Mouse (Mus musculus) CH12.LX (cell line): ENCODE results near the gene Dbx2. TPM values are rescaled to one million over a fixed set of nuclear protein-coding genes. Genes with fewer than 3 reads are reported as not detected.

Source experiments
- DNase-seq: peaks from one replicate; pipeline ENCODE4 v3.0.0-alpha.2; 2013; ENCODE audit errors: extremely low read depth
- H3K27ac ChIP-seq: 2 replicates; pipeline ENCODE4 v1.5.1; 2012; ENCODE audit warnings: low read depth, mild to moderate bottlenecking, control low read depth, moderate library complexity; ENCODE audit not compliant: insufficient read depth
- H3K27me3 ChIP-seq: replicated peaks from 2 replicates; pipeline ENCODE3; 2012; ENCODE audit warnings: inconsistent platforms
- H3K36me3 ChIP-seq, 2 experiments: replicated peaks in 1 of 2; 2 replicates each; pipeline versions ENCODE3 to v1.6.1; 2012; ENCODE audit warnings: inconsistent platforms in 1 of 2, low read length in 1 of 2, mild to moderate bottlenecking in 1 of 2, mixed read lengths in 1 of 2, moderate library complexity in 1 of 2; ENCODE audit not compliant: control insufficient read depth in 1 of 2, insufficient read depth in 1 of 2
- H3K4me1 ChIP-seq, 2 experiments: 2 replicates each; pipeline ENCODE4 v1.6.1; 2012; ENCODE audit warnings: inconsistent platforms in 1 of 2, moderate library complexity in 1 of 2; ENCODE audit not compliant: insufficient read depth in 2 of 2, control insufficient read depth in 1 of 2
- H3K4me2 ChIP-seq: 2 replicates; pipeline ENCODE4 v1.6.1; 2012; ENCODE audit warnings: low read depth, mild to moderate bottlenecking, control low read depth; ENCODE audit not compliant: poor library complexity, insufficient read depth, severe bottlenecking
- H3K4me3 ChIP-seq, 3 experiments: fragments of 150-350 bp in 1 of 3; sonication (generic) in 1 of 3; replicated peaks in 1 of 3; 2 replicates each; pipeline versions ENCODE3 to v1.5.1; 2011 to 2012; ENCODE audit warnings: low read depth in 2 of 3, low read length in 2 of 3, mild to moderate bottlenecking in 2 of 3, moderate library complexity in 2 of 3, control low read depth in 1 of 3, improper control_type of control experiment in 1 of 3, inconsistent platforms in 1 of 3, mixed read lengths in 1 of 3; ENCODE audit not compliant: poor library complexity in 1 of 3
- H3K79me2 ChIP-seq: replicated peaks from 2 replicates; pipeline ENCODE4 v1.6.1; 2012; ENCODE audit warnings: mild to moderate bottlenecking, moderate library complexity; ENCODE audit not compliant: control insufficient read depth, poor library complexity, insufficient read depth, severe bottlenecking; ENCODE audit errors: extremely low read depth
- H3K9ac ChIP-seq: 2 replicates; pipeline ENCODE4 v1.6.1; 2012; ENCODE audit warnings: low read depth, mild to moderate bottlenecking, control low read depth, moderate library complexity; ENCODE audit not compliant: insufficient read depth
- H3K9me3 ChIP-seq: replicated peaks from 2 replicates; pipeline ENCODE3; 2012; ENCODE audit warnings: low read length, inconsistent platforms, mixed read lengths
- BHLHE40 ChIP-seq: IDR thresholded peaks from 2 replicates; pipeline ENCODE4 v1.6.1; 2011; ENCODE audit warnings: mild to moderate bottlenecking, low read depth, low read length, improper control_type of control experiment
- CHD1 ChIP-seq: IDR thresholded peaks from 2 replicates; pipeline ENCODE4 v1.6.1; 2012; ENCODE audit warnings: low read depth, low read length, improper control_type of control experiment, inconsistent platforms
- ELF1 ChIP-seq: IDR thresholded peaks from 2 replicates; pipeline ENCODE4 v1.6.1; 2014; ENCODE audit warnings: low read depth, mild to moderate bottlenecking, inconsistent platforms, low read length, improper control_type of control experiment
- GABPA ChIP-seq: IDR thresholded peaks from 2 replicates; pipeline ENCODE4 v1.6.1; 2012; ENCODE audit warnings: low read depth, low read length, improper control_type of control experiment, inconsistent platforms; ENCODE audit not compliant: insufficient replicate concordance
- JUND ChIP-seq: conservative IDR thresholded peaks from 2 replicates; pipeline ENCODE4 v1.6.1; 2011; ENCODE audit warnings: low read depth, low read length, improper control_type of control experiment
- KAT2A ChIP-seq: IDR thresholded peaks from 2 replicates; pipeline ENCODE4 v1.6.1; 2012; ENCODE audit warnings: low read length, improper control_type of control experiment, inconsistent platforms; ENCODE audit not compliant: insufficient replicate concordance
- MAZ ChIP-seq: IDR thresholded peaks from 2 replicates; pipeline ENCODE4 v1.6.1; 2012; ENCODE audit warnings: low read depth, mild to moderate bottlenecking, inconsistent platforms, low read length, improper control_type of control experiment, moderate library complexity
- MYC ChIP-seq: IDR thresholded peaks from 2 replicates; pipeline ENCODE4 v1.6.1; 2011; ENCODE audit warnings: low read depth, mild to moderate bottlenecking, improper control_type of control experiment, low read length
- NRF1 ChIP-seq: IDR thresholded peaks from 2 replicates; pipeline ENCODE4 v1.6.1; 2014; ENCODE audit warnings: low read depth, mild to moderate bottlenecking, inconsistent platforms, low read length, improper control_type of control experiment, moderate library complexity
- PAX5 ChIP-seq: IDR thresholded peaks from 2 replicates; pipeline ENCODE4 v1.6.1; 2012; ENCODE audit warnings: low read length, inconsistent platforms, mixed read lengths
- POLR2AphosphoS2 ChIP-seq: IDR thresholded peaks from 2 replicates; pipeline ENCODE4 v1.6.1; 2011; ENCODE audit warnings: low read depth, low read length, improper control_type of control experiment
- UBTF ChIP-seq: IDR thresholded peaks from 2 replicates; pipeline ENCODE4 v1.6.1; 2012; ENCODE audit warnings: low read depth, mild to moderate bottlenecking, inconsistent platforms, low read length, improper control_type of control experiment, moderate library complexity
- USF1 ChIP-seq: IDR thresholded peaks from 2 replicates; pipeline ENCODE4 v1.6.1; 2014; ENCODE audit warnings: low read depth, mild to moderate bottlenecking, inconsistent platforms, low read length, improper control_type of control experiment
- ZC3H11A ChIP-seq: IDR thresholded peaks from 2 replicates; pipeline ENCODE4 v1.6.1; 2012; ENCODE audit warnings: low read depth, mild to moderate bottlenecking, inconsistent platforms, low read length, improper control_type of control experiment
- ZNF384 ChIP-seq: IDR thresholded peaks from 2 replicates; pipeline ENCODE4 v1.6.1; 2012; ENCODE audit warnings: low read depth, low read length, improper control_type of control experiment, inconsistent platforms
- dilution Hi-C: fragments of 300-500 bp; cut with MboI; formaldehyde crosslinking; loops from 2 replicates; pipeline ENCODE4 v1.14.3; 2020; ENCODE audit warnings: low sequenced_read_pairs; ENCODE audit not compliant: extremely low pct_unique_long_range_greater_than_20kb, extremely low pct_ligation_motif_present
- in situ Hi-C: fragments of 300-500 bp; cut with MboI; formaldehyde crosslinking; loops from 3 replicates; pipeline ENCODE4 v1.14.3; 2019; ENCODE audit warnings: low sequenced_read_pairs, low pct_ligation_motif_present, low pct_unique_long_range_greater_than_20kb, mixed read lengths
- polyA plus RNA-seq: library from polyadenylated mRNA; unstranded; fragments of >175 nt; gene quantifications from 2 replicates; pipeline ENCODE4 v1.2.1, GENCODE M21; 2012; ENCODE audit warnings: low read depth; ENCODE audit not compliant: insufficient read length
- total RNA-seq, 2 experiments: library from RNA; depleted of rRNA; stranded (reverse); fragments of 300-350 nt in 1 of 2; fragments of >200 nt in 1 of 2; gene quantifications; 2 replicates each; pipeline ENCODE4 v1.2.3; 2012 to 2014

The Dbx2 gene
- total and polyA plus RNA-seq, 3 experiments = 0.05 to 0.51 (median 0.47) TPM

- Histone ChIP-seq H3K79me2 (no peaks in the 10 kb centered on the region), H3K27me3 (no peaks in the 10 kb centered on the region), H3K36me3 (no peaks in the 10 kb centered on the region), H3K9ac (no peak overlapping the region), H3K4me3 (no peak overlapping the region), H3K4me1 (no peaks in the 10 kb centered on the region), H3K9me3 (no peaks in the 10 kb centered on the region)
- in situ Hi-C loops (no loop called here), dilution Hi-C loops (no loop called here)
- DNase-seq = no peak
- TF ChIP-seq POLR2AphosphoS2 (no peak), GABPA (no peak), ZNF384 (no peak), ZC3H11A (no peak), ELF1 (no peak), NRF1 (no peak)
- TF ChIP-seq, all 38 proteins: peak for 0
- Histone ChIP-seq H3K4me2 (no peak overlapping the region), H3K27ac (no peak overlapping the region)
Measured at GRCm38 (mm10) chr15:95643505-95644029, 12.2 kb downstream of the Dbx2 start.

GRCm38 (mm10) chr15:95640347-95640746, 15.4 kb downstream of the Dbx2 start:
- no peak overlapping the region for H3K9ac ChIP-seq
- no peak overlapping the region for H3K27ac ChIP-seq
- no peaks in the 10 kb centered on the region for H3K36me3 ChIP-seq
- in situ Hi-C loops = no loop called here
- H3K4me1 ChIP-seq = no peaks in the 10 kb centered on the region
- dilution Hi-C loops = no loop called here
- no peaks in the 10 kb centered on the region for H3K79me2 ChIP-seq
- no peak overlapping the region for H3K4me3 ChIP-seq
- no peak for DNase-seq
- H3K4me2 ChIP-seq = no peak overlapping the region
- H3K27me3 ChIP-seq = no peaks in the 10 kb centered on the region
- H3K9me3 ChIP-seq = no peaks in the 10 kb centered on the region
- TF ChIP-seq UBTF (no peak), JUND (no peak), MAZ (no peak), KAT2A (no peak), USF1 (no peak), NRF1 (no peak), BHLHE40 (no peak), CHD1 (no peak), MYC (no peak)

DNA sequence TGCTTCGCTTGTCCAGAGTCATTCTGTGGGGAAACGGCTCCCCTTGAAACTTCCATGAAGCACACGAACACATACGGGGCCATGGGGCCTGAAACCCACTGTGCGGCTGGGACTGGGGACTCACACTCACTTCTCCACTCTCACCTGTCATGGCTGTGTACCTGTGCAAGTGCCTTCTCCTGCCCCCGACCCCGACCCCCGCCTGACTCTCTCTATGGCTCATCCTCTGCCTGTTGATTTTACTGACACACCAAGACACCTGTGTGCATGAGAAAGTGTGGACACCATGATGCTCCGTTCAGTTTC, 16.0 kb downstream of the Dbx2 start:
- Histone ChIP-seq H3K9me3 (no peaks in the 10 kb centered on the region), H3K36me3 (no peaks in the 10 kb centered on the region), H3K4me2 (no peak overlapping the region), H3K79me2 (no peaks in the 10 kb centered on the region), H3K4me3 (no peak overlapping the region), H3K9ac (no peak overlapping the region), H3K27ac (no peak overlapping the region), H3K4me1 (no peaks in the 10 kb centered on the region), H3K27me3 (no peaks in the 10 kb centered on the region)
- in situ Hi-C loops (no loop called here), dilution Hi-C loops (no loop called here)
- DNase-seq = no peak
- TF ChIP-seq NRF1 = no peak
- no peak for TF ChIP-seq PAX5
- no peak for TF ChIP-seq UBTF
- no peak for TF ChIP-seq KAT2A
